Mouse (Mus musculus): Measurements from ENCODE around the gene Gm11111.

Gm11111 gene

GRCm38 (mm10) chr5:98582051-98582450, 29.6 kb downstream of the Gm11111 start:
- DNase-seq (ENCODE audit: low spot score): no peak

GRCm38 (mm10) chr5:98585915-98586314, 33.4 kb downstream of the Gm11111 start:
- DNase-seq (ENCODE audit: low spot score): no peak
